Mouse (Mus musculus): ENCODE measurements around the gene Mtmr12. TPM values are rescaled to one million over a fixed set of nuclear protein-coding genes. Genes with fewer than 3 reads are reported as not detected.
A peak's percentile ranks its signal among the peaks of the same experiment; 100 is the strongest.
"Not testable (repeated sequence)": the region's sequence is repeated elsewhere in the genome, so short reads cannot be mapped to it uniquely, and the experiment has no call there.

Mtmr12 gene
- polyA plus RNA-seq, 1 experiment = 18.7 TPM

DNA sequence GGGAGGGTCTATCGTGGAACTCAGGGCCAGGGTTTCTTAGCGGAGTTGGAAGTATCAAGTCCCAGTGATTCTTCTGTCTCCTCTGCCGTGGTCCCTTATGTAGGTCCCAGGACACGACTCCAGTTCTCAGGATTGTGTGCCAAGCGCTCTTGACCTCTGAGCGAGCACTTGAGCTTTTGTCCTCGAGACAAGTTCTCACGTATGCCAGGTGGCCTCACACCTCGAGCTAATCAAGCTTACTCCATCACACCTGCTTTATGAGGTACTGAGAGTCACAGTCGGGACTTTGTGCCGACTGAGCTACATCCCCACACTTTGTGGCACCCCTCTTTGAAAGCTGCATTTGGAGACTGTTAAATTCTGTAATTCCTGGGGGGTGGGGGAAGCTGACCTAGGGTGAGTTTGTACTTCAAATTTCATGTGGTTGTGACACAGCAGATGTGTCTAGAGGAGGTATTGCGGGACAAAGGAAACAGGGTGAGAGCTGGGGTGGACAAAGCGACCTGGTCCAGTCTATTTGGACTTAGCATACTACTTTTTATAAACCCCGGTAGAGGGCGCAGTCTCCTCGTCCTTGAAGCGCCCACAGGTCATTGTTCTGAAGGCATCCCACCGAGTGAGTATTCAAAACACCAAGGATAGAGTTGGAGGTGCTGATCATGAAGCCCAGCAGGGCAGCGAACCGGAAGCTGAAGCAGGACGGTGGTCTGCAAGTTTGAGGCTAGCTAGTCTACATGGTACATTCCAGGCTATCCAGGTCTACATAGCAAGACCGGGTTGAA lies 8.2 kb upstream of the Mtmr12 start:
- DNase-seq = peak; percentile 65 to 69
- 26% methylated on average over 22 of the region's 22 CpGs for WGBS
- no peak overlapping the region for H3K4me3 ChIP-seq (replicated peaks; ENCODE audit: insufficient read depth, low read depth, low read length)
- H3K4me1 ChIP-seq (ENCODE audit: control insufficient read depth, insufficient read depth, low read length) = no peaks in the 10 kb centered on the region
- peak; percentile 86 for TF ChIP-seq CTCF (IDR thresholded peaks at IDR 0.05; ENCODE audit: borderline replicate concordance, insufficient read depth, low read depth, low read length)
- no peak for TF ChIP-seq POLR2A (IDR thresholded peaks at IDR 0.05; ENCODE audit: borderline replicate concordance, insufficient read depth, low read length)
- H3K27me3 ChIP-seq (ENCODE audit: control insufficient read depth, insufficient read depth, low read length) = no peaks in the 10 kb centered on the region
- no peak overlapping the region for H3K27ac ChIP-seq (ENCODE audit: insufficient read depth, low read length)

DNA sequence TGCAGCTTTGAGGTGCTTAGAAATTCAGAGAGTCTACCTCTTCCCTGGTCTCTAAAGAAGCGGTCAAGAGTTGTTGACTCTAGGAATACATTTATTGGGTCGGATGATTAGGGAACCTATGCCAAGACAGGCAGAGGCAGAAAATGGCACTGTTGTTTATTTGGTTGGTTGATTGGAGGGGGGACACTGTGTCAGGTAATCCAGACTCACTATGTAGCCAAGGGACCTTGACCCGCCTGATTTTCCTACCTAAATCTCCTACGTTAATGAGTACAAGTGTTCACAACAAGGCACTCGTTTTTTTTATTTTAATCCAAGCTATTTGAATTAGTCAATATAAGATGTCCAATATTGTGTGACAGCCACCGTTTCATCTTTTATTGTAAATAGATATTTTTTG lies 7.5 kb upstream of the Mtmr12 start:
- Histone ChIP-seq H3K27me3 (ENCODE audit: control insufficient read depth, insufficient read depth, low read length) (no peaks in the 10 kb centered on the region), H3K4me3 (replicated peaks; ENCODE audit: insufficient read depth, low read depth, low read length) (no peak overlapping the region), H3K27ac (ENCODE audit: insufficient read depth, low read length) (no peak overlapping the region), H3K4me1 (ENCODE audit: control insufficient read depth, insufficient read depth, low read length) (no peaks in the 10 kb centered on the region)
- no peak for TF ChIP-seq CTCF (IDR thresholded peaks at IDR 0.05; ENCODE audit: borderline replicate concordance, insufficient read depth, low read depth, low read length)
- TF ChIP-seq POLR2A (IDR thresholded peaks at IDR 0.05; ENCODE audit: borderline replicate concordance, insufficient read depth, low read length) = no peak
- WGBS = 81% methylated on average over 6 of the region's 6 CpGs
- DNase-seq = no peak

DNA sequence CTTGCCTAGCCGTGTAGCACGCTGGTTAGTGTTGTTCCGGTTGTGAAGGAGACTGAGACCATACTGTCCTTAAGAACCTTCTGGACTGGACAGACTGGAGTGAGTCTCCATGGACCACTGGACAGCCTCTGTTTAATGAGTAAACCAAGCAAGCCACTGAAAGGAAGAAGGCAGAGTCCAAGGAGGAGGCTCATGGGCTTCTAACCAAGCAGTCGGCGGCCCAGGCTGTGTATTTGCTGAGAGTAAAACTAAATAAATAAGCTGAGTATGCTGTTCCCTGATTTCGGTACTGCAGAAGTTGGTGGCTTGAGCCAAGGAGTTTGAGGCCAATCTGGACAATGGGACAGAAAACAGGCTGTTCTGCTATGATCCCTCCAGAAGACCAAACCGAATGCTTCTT lies 4.8 kb upstream of the Mtmr12 start:
- Histone ChIP-seq H3K4me1 (ENCODE audit: control insufficient read depth, insufficient read depth, low read length) (no peaks in the 10 kb centered on the region), H3K27me3 (ENCODE audit: control insufficient read depth, insufficient read depth, low read length) (no peaks in the 10 kb centered on the region), H3K4me3 (replicated peaks; ENCODE audit: insufficient read depth, low read depth, low read length) (no peak overlapping the region), H3K27ac (ENCODE audit: insufficient read depth, low read length) (no peak overlapping the region)
- no peak for TF ChIP-seq POLR2A (IDR thresholded peaks at IDR 0.05; ENCODE audit: borderline replicate concordance, insufficient read depth, low read length)
- no peak for TF ChIP-seq CTCF (IDR thresholded peaks at IDR 0.05; ENCODE audit: borderline replicate concordance, insufficient read depth, low read depth, low read length)
- WGBS = 91% methylated on average over 7 of the region's 7 CpGs
- DNase-seq = no peak

GRCm38 (mm10) chr15:12201856-12202255 lies 3.0 kb upstream of the Mtmr12 start:
- TF ChIP-seq POLR2A (IDR thresholded peaks at IDR 0.05; ENCODE audit: borderline replicate concordance, insufficient read depth, low read length) (no peak), CTCF (IDR thresholded peaks at IDR 0.05; ENCODE audit: borderline replicate concordance, insufficient read depth, low read depth, low read length) (no peak)
- Histone ChIP-seq H3K27ac (ENCODE audit: insufficient read depth, low read length) (no peak overlapping the region), H3K4me3 (replicated peaks; ENCODE audit: insufficient read depth, low read depth, low read length) (no peak overlapping the region), H3K27me3 (ENCODE audit: control insufficient read depth, insufficient read depth, low read length) (no peaks in the 10 kb centered on the region), H3K4me1 (ENCODE audit: control insufficient read depth, insufficient read depth, low read length) (peaks cover 8% of the 10 kb centered on the region; the same call in 1 of the 2 replicates)
- no peak for DNase-seq

DNA sequence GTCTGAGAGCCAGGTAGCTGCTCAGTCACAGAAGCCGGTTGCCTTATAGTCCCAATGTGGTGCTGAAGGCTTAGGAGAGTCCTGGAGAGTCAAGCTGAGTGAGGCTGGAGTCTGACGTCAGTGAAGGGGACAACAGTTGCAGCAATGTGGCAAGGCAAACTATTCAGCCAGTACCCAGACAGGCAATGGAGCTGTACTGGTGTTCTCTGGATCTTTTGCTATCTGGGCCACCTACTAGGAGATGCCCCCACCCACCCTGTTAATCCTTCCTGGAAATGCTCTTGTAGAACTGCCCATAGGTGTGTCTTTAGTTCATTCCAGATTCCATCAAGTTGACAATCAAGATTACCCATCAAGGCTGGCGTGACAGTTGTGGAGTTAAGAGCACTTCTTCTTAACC lies 2.4 kb upstream of the Mtmr12 start:
- DNase-seq = no peak
- H3K27ac ChIP-seq (ENCODE audit: insufficient read depth, low read length) = no peak overlapping the region
- 82% methylated on average over 3 of the region's 3 CpGs for WGBS
- H3K27me3 ChIP-seq (ENCODE audit: control insufficient read depth, insufficient read depth, low read length) = no peaks in the 10 kb centered on the region
- H3K4me3 ChIP-seq (replicated peaks; ENCODE audit: insufficient read depth, low read depth, low read length) = no peak overlapping the region
- H3K4me1 ChIP-seq (ENCODE audit: control insufficient read depth, insufficient read depth, low read length) = peaks cover 14% of the 10 kb centered on the region; the same call in 1 of the 2 replicates
- TF ChIP-seq CTCF (IDR thresholded peaks at IDR 0.05; ENCODE audit: borderline replicate concordance, insufficient read depth, low read depth, low read length) (no peak), POLR2A (IDR thresholded peaks at IDR 0.05; ENCODE audit: borderline replicate concordance, insufficient read depth, low read length) (no peak)

GRCm38 (mm10) chr15:12203008-12203407 lies 1.8 kb upstream of the Mtmr12 start:
- not testable (repeated sequence) for H3K4me3 ChIP-seq (replicated peaks; ENCODE audit: insufficient read depth, low read depth, low read length); DNase-seq; H3K27ac ChIP-seq (ENCODE audit: insufficient read depth, low read length); H3K27me3 ChIP-seq (ENCODE audit: control insufficient read depth, insufficient read depth, low read length)
- peaks cover 14% of the 10 kb centered on the region for H3K4me1 ChIP-seq (ENCODE audit: control insufficient read depth, insufficient read depth, low read length)
- WGBS = over 99% methylated on average over 5 of the region's 5 CpGs

- no peak overlapping the region for H3K27ac ChIP-seq (ENCODE audit: insufficient read depth, low read length)
- H3K4me1 ChIP-seq (ENCODE audit: control insufficient read depth, insufficient read depth, low read length) = peaks cover 15% of the 10 kb centered on the region
- DNase-seq = peak in 1 of 2 experiments; percentile 15
- no peak overlapping the region for H3K4me3 ChIP-seq (replicated peaks; ENCODE audit: insufficient read depth, low read depth, low read length)
- WGBS = 51% methylated on average over 10 of the region's 10 CpGs
- no peak for TF ChIP-seq CTCF (IDR thresholded peaks at IDR 0.05; ENCODE audit: borderline replicate concordance, insufficient read depth, low read depth, low read length)
- TF ChIP-seq POLR2A (IDR thresholded peaks at IDR 0.05; ENCODE audit: borderline replicate concordance, insufficient read depth, low read length) = no peak
- H3K27me3 ChIP-seq (ENCODE audit: control insufficient read depth, insufficient read depth, low read length) = no peaks in the 10 kb centered on the region
Measured at GRCm38 (mm10) chr15:12203512-12204318, 1.1 kb upstream of the Mtmr12 start.
